Mouse (Mus musculus) embryonic facial prominence, embryonic 13.5 days (tissue): ENCODE results near the gene Gdf3. TPM values are rescaled to one million over a fixed set of nuclear protein-coding genes. Genes with fewer than 3 reads are reported as not detected.
"Not testable (repeated sequence)": the region's sequence is repeated elsewhere in the genome, so short reads cannot be mapped to it uniquely, and the experiment has no call there.

Source experiments
- ATAC-seq: fragments of 200-750 bp; cut with Nextera tagmentation; 2 replicates; pipeline ENCODE4 v1.8.0; 2017; ENCODE audit warnings: low read depth; ENCODE audit not compliant: insufficient number of reproducible peaks, insufficient read depth, low FRiP score, low TSS enrichment
- H3K27ac ChIP-seq: fragments of 300-500 bp; sonication (generic); 2 replicates; pipeline ENCODE4 v1.5.1; 2015; ENCODE audit warnings: moderate library complexity, mild to moderate bottlenecking, inconsistent platforms
- H3K27me3 ChIP-seq: fragments of 300-500 bp; sonication (generic); 2 replicates; pipeline ENCODE4 v1.6.1; 2015; ENCODE audit warnings: mild to moderate bottlenecking, inconsistent platforms
- H3K36me3 ChIP-seq: fragments of 300-500 bp; sonication (generic); 2 replicates; pipeline ENCODE4 v1.6.1; 2015; ENCODE audit warnings: mild to moderate bottlenecking, inconsistent platforms
- H3K4me1 ChIP-seq: fragments of 300-500 bp; sonication (generic); 2 replicates; pipeline ENCODE4 v1.6.1; 2015; ENCODE audit warnings: inconsistent platforms
- H3K4me2 ChIP-seq: fragments of 300-500 bp; sonication (generic); 2 replicates; pipeline ENCODE4 v1.6.1; 2015; ENCODE audit warnings: moderate library complexity, mild to moderate bottlenecking, inconsistent platforms
- H3K4me3 ChIP-seq: fragments of 300-500 bp; sonication (generic); 2 replicates; pipeline ENCODE4 v1.5.1; 2015; ENCODE audit warnings: mild to moderate bottlenecking, inconsistent platforms
- H3K9ac ChIP-seq: fragments of 300-500 bp; sonication (generic); 2 replicates; pipeline ENCODE4 v1.6.1; 2015; ENCODE audit warnings: mild to moderate bottlenecking, inconsistent platforms
- H3K9me3 ChIP-seq: fragments of 300-500 bp; sonication (generic); 2 replicates; pipeline ENCODE4 v1.6.1; 2016; ENCODE audit warnings: inconsistent platforms
- WGBS: fragments of 180-500 bp; shearing (Covaris S2); methylation state at CpG from one replicate; pipeline ENCODE4 v1.1.7; 2015; ENCODE audit warnings: mixed read lengths; 5-methylcytosine and 5-hydroxymethylcytosine counted together
- polyA plus RNA-seq: library from polyadenylated mRNA; unstranded; fragments of >200 nt; fragmentation: Nextera tagmentation; extraction: Ambion mirVana; gene quantifications from 2 replicates; pipeline ENCODE4 v1.2.1, GENCODE M21; 2015

Gdf3 gene
- 0.17 TPM in 1 of 2 replicates, not detected in the other for polyA plus RNA-seq

GRCm38 (mm10) chr6:122609771-122610170 lies at the start of gene Gdf3:
Gene Gdf3 (minus strand): TSS chr6:122610087.
- Histone ChIP-seq H3K4me3 (no peak within 1 kb of the TSS), H3K4me2 (no peak within 1 kb of the TSS), H3K36me3 (no peaks in the 10 kb centered on the region), H3K27ac (no peak within 1 kb of the TSS), H3K9me3 (no peaks in the 10 kb centered on the region), H3K9ac (no peak within 1 kb of the TSS), H3K27me3 (no peaks in the 10 kb centered on the region), H3K4me1 (no peaks in the 10 kb centered on the region)
- WGBS, result 59% methylated on average over 14 of the region's 14 CpGs
- ATAC-seq, result no peak

GRCm38 (mm10) chr6:122659567-122659966 lies 49.7 kb upstream of the Gdf3 start:
- Histone ChIP-seq H3K9me3 (no peaks in the 10 kb centered on the region), H3K27me3 (peaks cover 24% of the 10 kb centered on the region), H3K27ac (no peak overlapping the region), H3K4me2 (no peak overlapping the region), H3K4me1 (no peaks in the 10 kb centered on the region), H3K4me3 (no peak overlapping the region), H3K36me3 (no peaks in the 10 kb centered on the region), H3K9ac (no peak overlapping the region)
- WGBS, result 13% methylated on average over 7 of the region's 7 CpGs
- no peak for ATAC-seq

GRCm38 (mm10) chr6:122657630-122658029 lies 47.7 kb upstream of the Gdf3 start:
- no peak overlapping the region for H3K27ac ChIP-seq
- no peak for ATAC-seq
- H3K36me3 ChIP-seq, result no peaks in the 10 kb centered on the region
- H3K9me3 ChIP-seq, result no peaks in the 10 kb centered on the region
- H3K27me3 ChIP-seq, result peaks cover 10% of the 10 kb centered on the region
- H3K9ac ChIP-seq, result no peak overlapping the region
- H3K4me3 ChIP-seq, result no peak overlapping the region
- H3K4me1 ChIP-seq, result no peaks in the 10 kb centered on the region
- no peak overlapping the region for H3K4me2 ChIP-seq
- WGBS, result 79% methylated on average over 5 of the region's 5 CpGs

GRCm38 (mm10) chr6:122654301-122654700 lies 44.4 kb upstream of the Gdf3 start:
- 79% methylated on average over 6 of the region's 6 CpGs for WGBS
- Histone ChIP-seq H3K27me3 (no peaks in the 10 kb centered on the region), H3K4me3 (no peak overlapping the region), H3K4me1 (no peaks in the 10 kb centered on the region), H3K36me3 (no peaks in the 10 kb centered on the region), H3K4me2 (no peak overlapping the region), H3K27ac (no peak overlapping the region), H3K9ac (no peak overlapping the region), H3K9me3 (no peaks in the 10 kb centered on the region)
- no peak for ATAC-seq

- Histone ChIP-seq H3K27ac (no peak overlapping the region), H3K9me3 (peaks cover 5% of the 10 kb centered on the region; the same call in 1 of the 2 replicates), H3K4me2 (no peak overlapping the region), H3K9ac (no peak overlapping the region), H3K27me3 (no peaks in the 10 kb centered on the region), H3K36me3 (no peaks in the 10 kb centered on the region), H3K4me3 (no peak overlapping the region), H3K4me1 (no peaks in the 10 kb centered on the region)
- ATAC-seq, result no peak
- WGBS, result 59% methylated on average over 5 of the region's 5 CpGs
Measured at GRCm38 (mm10) chr6:122650398-122650980, 40.6 kb upstream of the Gdf3 start.

- Histone ChIP-seq H3K9ac (no peak overlapping the region), H3K9me3 (peaks cover 5% of the 10 kb centered on the region; the same call in 1 of the 2 replicates), H3K27ac (no peak overlapping the region), H3K36me3 (no peaks in the 10 kb centered on the region), H3K4me3 (no peak overlapping the region), H3K4me1 (no peaks in the 10 kb centered on the region), H3K27me3 (no peaks in the 10 kb centered on the region), H3K4me2 (no peak overlapping the region)
- no peak for ATAC-seq
- WGBS, result 71% methylated on average over 3 of the region's 3 CpGs
Measured at GRCm38 (mm10) chr6:122649903-122650302, 40.0 kb upstream of the Gdf3 start.

GRCm38 (mm10) chr6:122644196-122644595 lies 34.3 kb upstream of the Gdf3 start:
- not testable (repeated sequence) for H3K4me2 ChIP-seq, H3K27me3 ChIP-seq, H3K36me3 ChIP-seq, ATAC-seq, H3K4me1 ChIP-seq, H3K4me3 ChIP-seq, H3K9ac ChIP-seq, H3K27ac ChIP-seq, H3K9me3 ChIP-seq
- 94% methylated on average over 21 of the region's 21 CpGs for WGBS

GRCm38 (mm10) chr6:122637566-122637965 lies 27.7 kb upstream of the Gdf3 start:
- H3K9me3 ChIP-seq, H3K36me3 ChIP-seq, ATAC-seq, H3K4me1 ChIP-seq, H3K4me2 ChIP-seq, H3K4me3 ChIP-seq, H3K9ac ChIP-seq, H3K27ac ChIP-seq, H3K27me3 ChIP-seq: not testable (repeated sequence)
- 86% methylated on average over 4 of the region's 4 CpGs for WGBS

- Histone ChIP-seq H3K27ac (no peak overlapping the region), H3K4me1 (no peaks in the 10 kb centered on the region), H3K9ac (no peak overlapping the region), H3K9me3 (no peaks in the 10 kb centered on the region), H3K27me3 (no peaks in the 10 kb centered on the region), H3K36me3 (no peaks in the 10 kb centered on the region), H3K4me2 (no peak overlapping the region), H3K4me3 (no peak overlapping the region)
- ATAC-seq, result no peak
- WGBS, result 70% methylated on average over 3 of the region's 3 CpGs
Measured at GRCm38 (mm10) chr6:122636666-122637065, 26.8 kb upstream of the Gdf3 start.

- WGBS, result 85% methylated on average over 7 of the region's 7 CpGs
- Histone ChIP-seq H3K4me2 (no peak overlapping the region), H3K36me3 (no peaks in the 10 kb centered on the region), H3K9ac (no peak overlapping the region), H3K9me3 (no peaks in the 10 kb centered on the region), H3K4me1 (no peaks in the 10 kb centered on the region), H3K4me3 (no peak overlapping the region), H3K27me3 (no peaks in the 10 kb centered on the region), H3K27ac (no peak overlapping the region)
- ATAC-seq, result no peak
Measured at GRCm38 (mm10) chr6:122635315-122635714, 25.4 kb upstream of the Gdf3 start.

GRCm38 (mm10) chr6:122633411-122633810 lies 23.5 kb upstream of the Gdf3 start:
- no peak overlapping the region for H3K9ac ChIP-seq
- no peak overlapping the region for H3K4me2 ChIP-seq
- H3K36me3 ChIP-seq, result no peaks in the 10 kb centered on the region
- H3K27me3 ChIP-seq, result no peaks in the 10 kb centered on the region
- no peaks in the 10 kb centered on the region for H3K4me1 ChIP-seq
- WGBS, result 59% methylated on average over 9 of the region's 9 CpGs
- H3K9me3 ChIP-seq, result no peaks in the 10 kb centered on the region
- H3K27ac ChIP-seq, result no peak overlapping the region
- ATAC-seq, result no peak
- no peak overlapping the region for H3K4me3 ChIP-seq

- ATAC-seq, result no peak
Measured at GRCm38 (mm10) chr6:122627469-122628108, 17.7 kb upstream of the Gdf3 start.

More at GRCm38 (mm10) chr6:122627469-122628108, 17.7 kb upstream of the Gdf3 start:
- Histone ChIP-seq H3K27me3 (peaks cover 9% of the 10 kb centered on the region; the same call in 1 of the 2 replicates), H3K36me3 (no peaks in the 10 kb centered on the region), H3K4me3 (no peak overlapping the region), H3K27ac (no peak overlapping the region), H3K9ac (no peak overlapping the region), H3K9me3 (no peaks in the 10 kb centered on the region), H3K4me2 (peak overlapping the region; percentile 31; the same call in 1 of the 2 replicates), H3K4me1 (no peaks in the 10 kb centered on the region)
- WGBS, result 35% methylated on average over 20 of the region's 20 CpGs
